Mouse (Mus musculus): ENCODE measurements around the gene Abhd17a. TPM values are rescaled to one million over a fixed set of nuclear protein-coding genes. Genes with fewer than 3 reads are reported as not detected.

Abhd17a gene
- polyA plus RNA-seq, 1 experiment from 2014 or later, result 44.3 TPM

- ATAC-seq (ENCODE audit: insufficient read depth, low FRiP score), result no peak
- no peaks in the 10 kb centered on the region for H3K9me3 ChIP-seq (replicated peaks; ENCODE audit: control insufficient read depth, low read length)
- no peaks in the 10 kb centered on the region for H3K36me3 ChIP-seq (ENCODE audit: control insufficient read depth, insufficient read depth, low read length)
- H3K27ac ChIP-seq (ENCODE audit: low read length), result peak overlapping the region; percentile 97
- H3K27me3 ChIP-seq (ENCODE audit: control insufficient read depth, insufficient read depth, low read length), result no peaks in the 10 kb centered on the region
- 2% methylated on average over 9 of the region's 9 CpGs for WGBS
- peaks cover 20% of the 10 kb centered on the region for H3K4me1 ChIP-seq (ENCODE audit: control insufficient read depth, insufficient read depth, low read length)
- H3K9ac ChIP-seq (ENCODE audit: low read length), result peak overlapping the region; percentile 66
- peak overlapping the region; percentile 63 for H3K4me3 ChIP-seq (replicated peaks; ENCODE audit: low read length)
- peak overlapping the region; percentile 66 for H3K4me2 ChIP-seq (ENCODE audit: low read depth, low read length)
Measured at GRCm38 (mm10) chr10:80621690-80621939, 31.5 kb upstream of the Abhd17a start.

GRCm38 (mm10) chr10:80620796-80621689, 30.9 kb upstream of the Abhd17a start:
- Histone ChIP-seq H3K9ac (ENCODE audit: low read length) (peak overlapping the region; percentile 66), H3K4me3 (replicated peaks; ENCODE audit: low read length) (peak overlapping the region; percentile 63), H3K4me1 (ENCODE audit: control insufficient read depth, insufficient read depth, low read length) (peaks cover 20% of the 10 kb centered on the region), H3K27me3 (ENCODE audit: control insufficient read depth, insufficient read depth, low read length) (no peaks in the 10 kb centered on the region), H3K27ac (ENCODE audit: low read length) (peak overlapping the region; percentile 97), H3K9me3 (replicated peaks; ENCODE audit: control insufficient read depth, low read length) (no peaks in the 10 kb centered on the region), H3K36me3 (ENCODE audit: control insufficient read depth, insufficient read depth, low read length) (no peaks in the 10 kb centered on the region), H3K4me2 (ENCODE audit: low read depth, low read length) (peak overlapping the region; percentile 66)
- ATAC-seq (ENCODE audit: insufficient read depth, low FRiP score), result no peak
- WGBS, result 51% methylated on average over 16 of the region's 16 CpGs

- no peaks in the 10 kb centered on the region for H3K9me3 ChIP-seq (replicated peaks; ENCODE audit: control insufficient read depth, low read length)
- H3K27ac ChIP-seq (ENCODE audit: low read length), result no peak overlapping the region
- no peaks in the 10 kb centered on the region for H3K36me3 ChIP-seq (ENCODE audit: control insufficient read depth, insufficient read depth, low read length)
- H3K4me3 ChIP-seq (replicated peaks; ENCODE audit: low read length), result no peak overlapping the region
- ATAC-seq (ENCODE audit: insufficient read depth, low FRiP score), result no peak
- H3K4me2 ChIP-seq (ENCODE audit: low read depth, low read length), result no peak overlapping the region
- WGBS, result 82% methylated on average over 9 of the region's 9 CpGs
- no peaks in the 10 kb centered on the region for H3K27me3 ChIP-seq (ENCODE audit: control insufficient read depth, insufficient read depth, low read length)
- no peak overlapping the region for H3K9ac ChIP-seq (ENCODE audit: low read length)
- peaks cover 20% of the 10 kb centered on the region for H3K4me1 ChIP-seq (ENCODE audit: control insufficient read depth, insufficient read depth, low read length)
Measured at GRCm38 (mm10) chr10:80620365-80620764, 30.2 kb upstream of the Abhd17a start.

- Histone ChIP-seq H3K36me3 (ENCODE audit: control insufficient read depth, insufficient read depth, low read length) (no peaks in the 10 kb centered on the region), H3K4me2 (ENCODE audit: low read depth, low read length) (no peak overlapping the region), H3K9me3 (replicated peaks; ENCODE audit: control insufficient read depth, low read length) (no peaks in the 10 kb centered on the region), H3K27me3 (ENCODE audit: control insufficient read depth, insufficient read depth, low read length) (no peaks in the 10 kb centered on the region), H3K9ac (ENCODE audit: low read length) (no peak overlapping the region), H3K27ac (ENCODE audit: low read length) (no peak overlapping the region), H3K4me3 (replicated peaks; ENCODE audit: low read length) (no peak overlapping the region), H3K4me1 (ENCODE audit: control insufficient read depth, insufficient read depth, low read length) (peaks cover 18% of the 10 kb centered on the region)
- ATAC-seq (ENCODE audit: insufficient read depth, low FRiP score), result no peak
- 37% methylated on average over 8 of the region's 8 CpGs for WGBS
Measured at GRCm38 (mm10) chr10:80619465-80620244, 29.5 kb upstream of the Abhd17a start.

- H3K4me1 ChIP-seq (ENCODE audit: control insufficient read depth, insufficient read depth, low read length), result peaks cover 3% of the 10 kb centered on the region
- H3K27me3 ChIP-seq (ENCODE audit: control insufficient read depth, insufficient read depth, low read length), result no peaks in the 10 kb centered on the region
- no peaks in the 10 kb centered on the region for H3K36me3 ChIP-seq (ENCODE audit: control insufficient read depth, insufficient read depth, low read length)
- no peak for ATAC-seq (ENCODE audit: insufficient read depth, low FRiP score)
- H3K9ac ChIP-seq (ENCODE audit: low read length), result no peak overlapping the region
- WGBS, result 66% methylated on average over 9 of the region's 9 CpGs
- H3K9me3 ChIP-seq (replicated peaks; ENCODE audit: control insufficient read depth, low read length), result no peaks in the 10 kb centered on the region
- H3K4me2 ChIP-seq (ENCODE audit: low read depth, low read length), result no peak overlapping the region
- H3K4me3 ChIP-seq (replicated peaks; ENCODE audit: low read length), result no peak overlapping the region
- H3K27ac ChIP-seq (ENCODE audit: low read length), result no peak overlapping the region
Measured at GRCm38 (mm10) chr10:80618181-80618580, 28.0 kb upstream of the Abhd17a start.

GRCm38 (mm10) chr10:80614351-80614750, 24.2 kb upstream of the Abhd17a start:
- Histone ChIP-seq H3K27me3 (ENCODE audit: control insufficient read depth, insufficient read depth, low read length) (no peaks in the 10 kb centered on the region), H3K9ac (ENCODE audit: low read length) (no peak overlapping the region), H3K27ac (ENCODE audit: low read length) (no peak overlapping the region), H3K4me3 (replicated peaks; ENCODE audit: low read length) (no peak overlapping the region), H3K4me2 (ENCODE audit: low read depth, low read length) (no peak overlapping the region), H3K9me3 (replicated peaks; ENCODE audit: control insufficient read depth, low read length) (no peaks in the 10 kb centered on the region), H3K36me3 (ENCODE audit: control insufficient read depth, insufficient read depth, low read length) (0 out of 2 replicates have a peak, but pooled peaks cover under 1% of the 10 kb centered on the region), H3K4me1 (ENCODE audit: control insufficient read depth, insufficient read depth, low read length) (no peaks in the 10 kb centered on the region)
- WGBS, result 88% methylated on average over 6 of the region's 6 CpGs
- ATAC-seq (ENCODE audit: insufficient read depth, low FRiP score), result no peak

GRCm38 (mm10) chr10:80613821-80614220, 23.7 kb upstream of the Abhd17a start:
- H3K27ac ChIP-seq (ENCODE audit: low read length), result no peak overlapping the region
- no peak overlapping the region for H3K9ac ChIP-seq (ENCODE audit: low read length)
- H3K9me3 ChIP-seq (replicated peaks; ENCODE audit: control insufficient read depth, low read length), result no peaks in the 10 kb centered on the region
- no peak overlapping the region for H3K4me2 ChIP-seq (ENCODE audit: low read depth, low read length)
- no peak overlapping the region for H3K4me3 ChIP-seq (replicated peaks; ENCODE audit: low read length)
- no peaks in the 10 kb centered on the region for H3K27me3 ChIP-seq (ENCODE audit: control insufficient read depth, insufficient read depth, low read length)
- no peaks in the 10 kb centered on the region for H3K4me1 ChIP-seq (ENCODE audit: control insufficient read depth, insufficient read depth, low read length)
- H3K36me3 ChIP-seq (ENCODE audit: control insufficient read depth, insufficient read depth, low read length), result peaks cover 6% of the 10 kb centered on the region; the same call in 1 of the 2 replicates
- ATAC-seq (ENCODE audit: insufficient read depth, low FRiP score), result no peak
- 74% methylated on average over 3 of the region's 3 CpGs for WGBS

GRCm38 (mm10) chr10:80611905-80612304, 21.8 kb upstream of the Abhd17a start:
- H3K9me3 ChIP-seq (replicated peaks; ENCODE audit: control insufficient read depth, low read length), result no peaks in the 10 kb centered on the region
- peaks cover 24% of the 10 kb centered on the region for H3K36me3 ChIP-seq (ENCODE audit: control insufficient read depth, insufficient read depth, low read length)
- 85% methylated on average over 3 of the region's 3 CpGs for WGBS
- H3K27ac ChIP-seq (ENCODE audit: low read length), result no peak overlapping the region
- no peak overlapping the region for H3K4me2 ChIP-seq (ENCODE audit: low read depth, low read length)
- H3K4me1 ChIP-seq (ENCODE audit: control insufficient read depth, insufficient read depth, low read length), result no peaks in the 10 kb centered on the region
- H3K9ac ChIP-seq (ENCODE audit: low read length), result no peak overlapping the region
- no peaks in the 10 kb centered on the region for H3K27me3 ChIP-seq (ENCODE audit: control insufficient read depth, insufficient read depth, low read length)
- ATAC-seq (ENCODE audit: insufficient read depth, low FRiP score), result no peak
- H3K4me3 ChIP-seq (replicated peaks; ENCODE audit: low read length), result no peak overlapping the region

- no peak overlapping the region for H3K4me2 ChIP-seq (ENCODE audit: low read depth, low read length)
- ATAC-seq (ENCODE audit: insufficient read depth, low FRiP score), result no peak
- H3K4me3 ChIP-seq (replicated peaks; ENCODE audit: low read length), result no peak overlapping the region
- no peak overlapping the region for H3K27ac ChIP-seq (ENCODE audit: low read length)
- no peaks in the 10 kb centered on the region for H3K27me3 ChIP-seq (ENCODE audit: control insufficient read depth, insufficient read depth, low read length)
- H3K36me3 ChIP-seq (ENCODE audit: control insufficient read depth, insufficient read depth, low read length), result peaks cover 24% of the 10 kb centered on the region
- H3K4me1 ChIP-seq (ENCODE audit: control insufficient read depth, insufficient read depth, low read length), result peaks cover 3% of the 10 kb centered on the region; the same call in 1 of the 2 replicates
- H3K9ac ChIP-seq (ENCODE audit: low read length), result no peak overlapping the region
- 64% methylated on average over 4 of the region's 4 CpGs for WGBS
- no peaks in the 10 kb centered on the region for H3K9me3 ChIP-seq (replicated peaks; ENCODE audit: control insufficient read depth, low read length)
Measured at GRCm38 (mm10) chr10:80611024-80611423, 20.9 kb upstream of the Abhd17a start.

Measured in stomach, embryonic 16.5 days (tissue).